Mouse (Mus musculus) heart, embryonic 16.5 days (tissue): ENCODE measurements around the gene Lrp5. TPM values are rescaled to one million over a fixed set of nuclear protein-coding genes. Genes with fewer than 3 reads are reported as not detected.

Experiments
- ATAC-seq: fragments of 200-750 bp; cut with Nextera tagmentation; replicated peaks from 2 replicates; pipeline ENCODE4 v1.8.0; 2017; ENCODE audit warnings: moderate number of reproducible peaks; ENCODE audit not compliant: insufficient read depth, low FRiP score; ENCODE audit errors: extremely low read depth
- H3K27ac ChIP-seq: fragments of 300-500 bp; sonication (generic); 2 replicates; pipeline ENCODE4 v1.5.1; 2014; ENCODE audit warnings: mild to moderate bottlenecking, low read length, control low read depth, moderate library complexity
- H3K27me3 ChIP-seq: fragments of 300-500 bp; sonication (generic); 2 replicates; pipeline ENCODE4 v1.6.1; 2014; ENCODE audit warnings: low read length, mixed read lengths; ENCODE audit not compliant: control insufficient read depth, insufficient read depth
- H3K36me3 ChIP-seq: fragments of 300-500 bp; sonication (generic); 2 replicates; pipeline ENCODE4 v1.6.1; 2014; ENCODE audit not compliant: control insufficient read depth, insufficient read depth
- H3K4me1 ChIP-seq: fragments of 300-500 bp; sonication (generic); 2 replicates; pipeline ENCODE4 v1.6.1; 2014; ENCODE audit warnings: low read length, mixed read lengths; ENCODE audit not compliant: control insufficient read depth, insufficient read depth
- H3K4me2 ChIP-seq: fragments of 300-500 bp; sonication (generic); 2 replicates; pipeline ENCODE4 v1.6.1; 2014; ENCODE audit warnings: low read depth, mild to moderate bottlenecking, control low read depth, low read length
- H3K4me3 ChIP-seq: fragments of 300-500 bp; sonication (generic); 2 replicates; pipeline ENCODE4 v1.5.1; 2014; ENCODE audit warnings: mild to moderate bottlenecking, control low read depth, low read length
- H3K9ac ChIP-seq: fragments of 300-500 bp; sonication (generic); 2 replicates; pipeline ENCODE4 v1.6.1; 2014; ENCODE audit warnings: low read length, control low read depth
- H3K9me3 ChIP-seq: fragments of 300-500 bp; sonication (generic); replicated peaks from 2 replicates; pipeline ENCODE4 v1.6.1; 2016; ENCODE audit warnings: low read length; ENCODE audit not compliant: control insufficient read depth
- WGBS: fragments of 180-500 bp; shearing (Covaris S2); extraction: QIAGEN DNeasy Blood & Tissue Kit; methylation state at CpG from one replicate; pipeline ENCODE4 v1.1.7; 2014; 5-methylcytosine and 5-hydroxymethylcytosine counted together
- polyA plus RNA-seq: library from polyadenylated mRNA; unstranded; fragments of >200 nt; fragmentation: Nextera tagmentation; extraction: Ambion mirVana; gene quantifications from 2 replicates; pipeline ENCODE4 v1.2.1, GENCODE M21; 2015

Gene Lrp5
- polyA plus RNA-seq, 1 experiment from 2014 or later = 3.1 TPM

- ATAC-seq = no peak
- H3K27me3 ChIP-seq = no peaks in the 10 kb centered on the region
- no peaks in the 10 kb centered on the region for H3K9me3 ChIP-seq
- H3K9ac ChIP-seq = no peak overlapping the region
- 49% methylated on average over 4 of the region's 4 CpGs for WGBS
- H3K4me2 ChIP-seq = no peak overlapping the region
- H3K4me3 ChIP-seq = no peak overlapping the region
- H3K27ac ChIP-seq = peak overlapping the region; percentile 68
- no peaks in the 10 kb centered on the region for H3K36me3 ChIP-seq
- H3K4me1 ChIP-seq = peaks cover 34% of the 10 kb centered on the region
Observed at GRCm38 (mm10) chr19:3577265-3577910, 109.0 kb downstream of the Lrp5 start.

GRCm38 (mm10) chr19:3576451-3577264 is 109.7 kb downstream of the Lrp5 start:
- H3K27me3 ChIP-seq = no peaks in the 10 kb centered on the region
- no peak for ATAC-seq
- peak overlapping the region; percentile 76 for H3K4me3 ChIP-seq
- no peaks in the 10 kb centered on the region for H3K9me3 ChIP-seq
- H3K9ac ChIP-seq = no peak overlapping the region
- H3K36me3 ChIP-seq = no peaks in the 10 kb centered on the region
- 62% methylated on average over 5 of the region's 5 CpGs for WGBS
- H3K4me1 ChIP-seq = peaks cover 34% of the 10 kb centered on the region
- peak overlapping the region; percentile 57 for H3K4me2 ChIP-seq
- peak overlapping the region; percentile 96 for H3K27ac ChIP-seq

- WGBS = under 1% methylated on average over 50 of the region's 51 CpGs
- peak within 1 kb of the TSS; percentile 76 for H3K4me3 ChIP-seq
- ATAC-seq = peak; percentile 96
- H3K4me2 ChIP-seq = peak within 1 kb of the TSS; percentile 85
- no peaks in the 10 kb centered on the region for H3K36me3 ChIP-seq
- H3K27me3 ChIP-seq = no peaks in the 10 kb centered on the region
- no peaks in the 10 kb centered on the region for H3K9me3 ChIP-seq
- H3K9ac ChIP-seq = peak within 1 kb of the TSS; percentile 94
- H3K4me1 ChIP-seq = peaks cover 34% of the 10 kb centered on the region
- H3K27ac ChIP-seq = peak within 1 kb of the TSS; percentile 96
Observed at GRCm38 (mm10) chr19:3575632-3576384, 110.6 kb downstream of the Lrp5 start, which contains the start of gene Ppp6r3. Ppp6r3 (minus strand) TSS chr19:3575749.

GRCm38 (mm10) chr19:3575276-3575631 is 111.1 kb downstream of the Lrp5 start:
- Histone ChIP-seq H3K9me3 (no peaks in the 10 kb centered on the region), H3K4me2 (peak overlapping the region; percentile 85), H3K9ac (peak overlapping the region; percentile 94), H3K27ac (peak overlapping the region; percentile 96), H3K4me1 (peaks cover 34% of the 10 kb centered on the region), H3K36me3 (no peaks in the 10 kb centered on the region), H3K4me3 (peak overlapping the region; percentile 76), H3K27me3 (no peaks in the 10 kb centered on the region)
- under 1% methylated on average over 50 of the region's 50 CpGs for WGBS
- ATAC-seq = peak; percentile 45

- no peak for ATAC-seq
- WGBS = under 1% methylated on average over 9 of the region's 9 CpGs
- Histone ChIP-seq H3K9me3 (no peaks in the 10 kb centered on the region), H3K4me2 (peak overlapping the region; percentile 85), H3K4me3 (peak overlapping the region; percentile 76), H3K27ac (peak overlapping the region; percentile 96), H3K36me3 (no peaks in the 10 kb centered on the region), H3K27me3 (no peaks in the 10 kb centered on the region), H3K9ac (peak overlapping the region; percentile 94), H3K4me1 (peaks cover 36% of the 10 kb centered on the region)
Observed at GRCm38 (mm10) chr19:3574593-3575094, 111.7 kb downstream of the Lrp5 start.

GRCm38 (mm10) chr19:3564309-3564708 is 122.1 kb downstream of the Lrp5 start:
- Histone ChIP-seq H3K36me3 (no peaks in the 10 kb centered on the region), H3K27me3 (no peaks in the 10 kb centered on the region), H3K9ac (peak overlapping the region; percentile 41), H3K4me3 (peak overlapping the region; percentile 30; the same call in 1 of the 2 replicates), H3K4me1 (peaks cover 56% of the 10 kb centered on the region), H3K4me2 (peak overlapping the region; percentile 60), H3K9me3 (no peaks in the 10 kb centered on the region), H3K27ac (peak overlapping the region; percentile 89)
- WGBS = 12% methylated on average over 3 of the region's 3 CpGs
- ATAC-seq = peak; percentile 74

GRCm38 (mm10) chr19:3562752-3563151 is 123.6 kb downstream of the Lrp5 start:
- Histone ChIP-seq H3K9me3 (no peaks in the 10 kb centered on the region), H3K4me1 (peaks cover 45% of the 10 kb centered on the region), H3K9ac (no peak overlapping the region), H3K27me3 (no peaks in the 10 kb centered on the region), H3K4me3 (no peak overlapping the region), H3K4me2 (no peak overlapping the region), H3K36me3 (no peaks in the 10 kb centered on the region), H3K27ac (0 out of 2 replicates have a peak overlapping the region, but pooled peaks have one; percentile 13)
- 0 out of 2 replicates have a peak, but pooled peaks have one; percentile 35 for ATAC-seq
- 70% methylated on average over 6 of the region's 6 CpGs for WGBS

- Histone ChIP-seq H3K27ac (no peak overlapping the region), H3K36me3 (no peaks in the 10 kb centered on the region), H3K9ac (no peak overlapping the region), H3K4me2 (no peak overlapping the region), H3K27me3 (no peaks in the 10 kb centered on the region), H3K9me3 (no peaks in the 10 kb centered on the region), H3K4me3 (no peak overlapping the region), H3K4me1 (peaks cover 41% of the 10 kb centered on the region)
- whole genome bisulfite sequencing = 89% methylated on average over 2 of the region's 2 CpGs
- ATAC-seq = no peak
Observed at GRCm38 (mm10) chr19:3562298-3562697, 124.1 kb downstream of the Lrp5 start.
